Mouse (Mus musculus) testis, postnatal 14 days (tissue): ENCODE measurements around the gene Osbp.

ENCODE experiments used
- DNase-seq: peaks from one replicate; pipeline ENCODE4 v3.0.0; 2021; ENCODE audit warnings: low spot score

Gene Osbp

GRCm38 (mm10) chr19:11987841-11988240 lies 22.1 kb downstream of the Osbp start:
- DNase-seq: no peak

- DNase-seq: no peak
These were observed 23.6 kb downstream of the Osbp start for GRCm38 (mm10) chr19:11989334-11989733.

- DNase-seq: no peak
These were observed 26.3 kb downstream of the Osbp start for GRCm38 (mm10) chr19:11992034-11992433.

- DNase-seq: no peak
These were observed 26.8 kb downstream of the Osbp start for GRCm38 (mm10) chr19:11992441-11993029.

GRCm38 (mm10) chr19:11994703-11995431 lies 29.1 kb downstream of the Osbp start:
- no peak for DNase-seq

GRCm38 (mm10) chr19:11995722-11996448 lies 30.1 kb downstream of the Osbp start:
- DNase-seq: no peak

GRCm38 (mm10) chr19:12001686-12002085 lies 35.9 kb downstream of the Osbp start:
- no peak for DNase-seq

- no peak for DNase-seq
These were observed 36.4 kb downstream of the Osbp start for GRCm38 (mm10) chr19:12002125-12002524.

GRCm38 (mm10) chr19:12002791-12003190 lies 37.0 kb downstream of the Osbp start:
- DNase-seq: no peak

GRCm38 (mm10) chr19:12003568-12003967 lies 37.8 kb downstream of the Osbp start:
- no peak for DNase-seq

- DNase-seq: no peak
These were observed 38.7 kb downstream of the Osbp start for GRCm38 (mm10) chr19:12004216-12005008.

GRCm38 (mm10) chr19:12005376-12006360 lies 39.9 kb downstream of the Osbp start:
- peak; percentile 78 for DNase-seq

GRCm38 (mm10) chr19:12006361-12006947 lies 40.7 kb downstream of the Osbp start:
- DNase-seq: no peak

- DNase-seq: no peak
These were observed 41.6 kb downstream of the Osbp start for GRCm38 (mm10) chr19:12007105-12007931.

GRCm38 (mm10) chr19:12008410-12009380 lies 43.0 kb downstream of the Osbp start:
- DNase-seq: no peak

- peak; percentile 65 for DNase-seq
These were observed 44.0 kb downstream of the Osbp start for GRCm38 (mm10) chr19:12009501-12010280.

- peak; percentile 64 for DNase-seq
These were observed 44.6 kb downstream of the Osbp start for GRCm38 (mm10) chr19:12010281-12010771.
